ENCODE assay signal across 16 mouse cellular contexts in the genomic region with DNA sequence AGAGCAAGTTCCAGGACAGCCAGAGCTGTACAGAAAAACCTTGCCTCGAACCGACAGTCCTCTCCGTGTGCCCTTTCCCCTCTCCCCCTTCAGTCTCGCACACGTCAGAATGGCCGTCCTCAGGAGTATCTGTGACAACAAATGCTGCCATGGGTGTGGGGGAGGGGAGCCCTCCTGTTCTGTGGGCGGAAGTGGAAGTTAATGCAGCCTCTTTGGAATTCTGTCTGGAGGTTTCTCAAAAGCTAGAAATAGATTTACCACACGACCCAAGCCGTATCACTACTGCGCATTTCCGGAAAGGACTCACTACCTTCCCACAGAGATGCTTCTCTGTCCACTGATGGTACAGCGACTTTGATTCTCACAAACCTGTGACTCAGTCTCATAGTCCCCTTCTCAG.
"Had no signal": no experiment of that assay in that cellular context is flagged by ENCODE, and none has a peak within 500 bp of the region (broad histone marks: within the 10 kb centered on the region; RNA-seq: fewer than 3 reads in every experiment).

No protein-coding gene starts in this region.

- H3K9me3 ChIP-seq: limb, embryonic 10.5 days; liver, embryonic 15.5 days; midbrain, embryonic 10.5 days; midbrain, embryonic 15.5 days; neural tube, embryonic 13.5 days; stomach, embryonic 15.5 days had no signal

- H3K4me1 ChIP-seq: limb, embryonic 10.5 days; liver, embryonic 15.5 days; midbrain, embryonic 10.5 days; midbrain, embryonic 15.5 days; neural tube, embryonic 13.5 days; stomach, embryonic 15.5 days had no signal

- H3K27ac ChIP-seq: left cerebral cortex, adult 2 months; limb, embryonic 10.5 days; liver, embryonic 15.5 days; midbrain, embryonic 10.5 days; midbrain, embryonic 15.5 days; neural tube, embryonic 13.5 days; stomach, embryonic 15.5 days had no signal

- H3K9ac ChIP-seq: liver, embryonic 15.5 days; midbrain, embryonic 15.5 days; neural tube, embryonic 13.5 days; stomach, embryonic 15.5 days had no signal

- H3K36me3 ChIP-seq: limb, embryonic 10.5 days; liver, embryonic 15.5 days; midbrain, embryonic 10.5 days; stomach, embryonic 15.5 days had no signal

- H3K4me2 ChIP-seq: liver, embryonic 11.5 days; liver, embryonic 15.5 days; midbrain, embryonic 15.5 days; neural tube, embryonic 13.5 days; stomach, embryonic 15.5 days had no signal

- H3K27me3 ChIP-seq: liver, embryonic 15.5 days; midbrain, embryonic 15.5 days; neural tube, embryonic 13.5 days; stomach, embryonic 15.5 days had no signal

- H3K4me3 ChIP-seq: left cerebral cortex, adult 2 months; limb, embryonic 10.5 days; liver, embryonic 15.5 days; midbrain, embryonic 10.5 days; midbrain, embryonic 15.5 days; neural tube, embryonic 13.5 days; stomach, embryonic 15.5 days had no signal

- ATAC-seq: lung, postnatal 0 days; midbrain, embryonic 15.5 days had no signal

- DNase-seq: kidney, adult 8-10 months; lung, adult 2 months; lung, postnatal 36 days; retina, postnatal 1 day; spleen, adult 18-20 months; thymus, adult 2 months; thymus, postnatal 25 days had no signal
